Mouse (Mus musculus): ENCODE data around the gene Slc25a34. TPM values are rescaled to one million over a fixed set of nuclear protein-coding genes. Genes with fewer than 3 reads are reported as not detected.

Gene Slc25a34
- polyA plus RNA-seq, 1 experiment from 2014 or later: not detected

GRCm38 (mm10) chr4:141591547-141591946 is 32.1 kb downstream of the Slc25a34 start:
- 27% methylated on average over 3 of the region's 3 CpGs for WGBS
- H3K36me3 ChIP-seq (ENCODE audit: control insufficient read depth, insufficient read depth, low read length): no peaks in the 10 kb centered on the region

GRCm38 (mm10) chr4:141583919-141584318 is 39.7 kb downstream of the Slc25a34 start:
- DNase-seq (ENCODE audit: low spot score) (no peak), ATAC-seq (ENCODE audit: insufficient read depth, low FRiP score, low TSS enrichment) (no peak)
- Histone ChIP-seq H3K4me2 (ENCODE audit: low read depth) (no peak overlapping the region), H3K4me3 (ENCODE audit: low read depth, low read length) (no peak overlapping the region), H3K9me3 (ENCODE audit: control insufficient read depth, low read length) (no peaks in the 10 kb centered on the region), H3K27me3 (ENCODE audit: control insufficient read depth, insufficient read depth, low read length) (no peaks in the 10 kb centered on the region), H3K36me3 (ENCODE audit: control insufficient read depth, insufficient read depth, low read length) (no peaks in the 10 kb centered on the region; the same call in 1 of the 2 replicates), H3K4me1 (ENCODE audit: control insufficient read depth, insufficient read depth, low read length) (no peaks in the 10 kb centered on the region), H3K27ac (ENCODE audit: low read depth, low read length) (no peak overlapping the region), H3K9ac (ENCODE audit: low read length) (no peak overlapping the region)
- WGBS: 90% methylated on average over 8 of the region's 8 CpGs

More at GRCm38 (mm10) chr4:141591547-141591946, 32.1 kb downstream of the Slc25a34 start:
- H3K9me3 ChIP-seq (ENCODE audit: control insufficient read depth, low read length): no peaks in the 10 kb centered on the region
- H3K27ac ChIP-seq (ENCODE audit: low read depth, low read length): no peak overlapping the region
- no peak overlapping the region for H3K4me2 ChIP-seq (ENCODE audit: low read depth)
- H3K4me3 ChIP-seq (ENCODE audit: low read depth, low read length): no peak overlapping the region
- H3K27me3 ChIP-seq (ENCODE audit: control insufficient read depth, insufficient read depth, low read length): no peaks in the 10 kb centered on the region
- H3K9ac ChIP-seq (ENCODE audit: low read length): no peak overlapping the region
- ATAC-seq (ENCODE audit: insufficient read depth, low FRiP score, low TSS enrichment) (no peak), DNase-seq (ENCODE audit: low spot score) (peak; percentile 49)
- no peaks in the 10 kb centered on the region for H3K4me1 ChIP-seq (ENCODE audit: control insufficient read depth, insufficient read depth, low read length)

- 82% methylated on average over 13 of the region's 13 CpGs for WGBS
Measured at GRCm38 (mm10) chr4:141581051-141581450, 42.6 kb downstream of the Slc25a34 start.

GRCm38 (mm10) chr4:141578833-141579232 is 44.8 kb downstream of the Slc25a34 start:
- Histone ChIP-seq H3K9ac (ENCODE audit: low read length) (no peak overlapping the region), H3K4me2 (ENCODE audit: low read depth) (no peak overlapping the region), H3K36me3 (ENCODE audit: control insufficient read depth, insufficient read depth, low read length) (no peaks in the 10 kb centered on the region; the same call in 1 of the 2 replicates), H3K9me3 (ENCODE audit: control insufficient read depth, low read length) (no peaks in the 10 kb centered on the region), H3K27me3 (ENCODE audit: control insufficient read depth, insufficient read depth, low read length) (no peaks in the 10 kb centered on the region), H3K27ac (ENCODE audit: low read depth, low read length) (no peak overlapping the region), H3K4me1 (ENCODE audit: control insufficient read depth, insufficient read depth, low read length) (no peaks in the 10 kb centered on the region), H3K4me3 (ENCODE audit: low read depth, low read length) (no peak overlapping the region)
- no peak for DNase-seq (ENCODE audit: low spot score)
- ATAC-seq (ENCODE audit: insufficient read depth, low FRiP score, low TSS enrichment): no peak
- WGBS: 91% methylated on average over 3 of the region's 3 CpGs

More at GRCm38 (mm10) chr4:141581051-141581450, 42.6 kb downstream of the Slc25a34 start:
- no peak for DNase-seq (ENCODE audit: low spot score)
- H3K4me1 ChIP-seq (ENCODE audit: control insufficient read depth, insufficient read depth, low read length): no peaks in the 10 kb centered on the region
- H3K27me3 ChIP-seq (ENCODE audit: control insufficient read depth, insufficient read depth, low read length): no peaks in the 10 kb centered on the region
- no peak overlapping the region for H3K4me3 ChIP-seq (ENCODE audit: low read depth, low read length)
- H3K9ac ChIP-seq (ENCODE audit: low read length): no peak overlapping the region
- no peak for ATAC-seq (ENCODE audit: insufficient read depth, low FRiP score, low TSS enrichment)
- no peak overlapping the region for H3K27ac ChIP-seq (ENCODE audit: low read depth, low read length)
- no peaks in the 10 kb centered on the region; the same call in 1 of the 2 replicates for H3K36me3 ChIP-seq (ENCODE audit: control insufficient read depth, insufficient read depth, low read length)
- H3K4me2 ChIP-seq (ENCODE audit: low read depth): no peak overlapping the region
- H3K9me3 ChIP-seq (ENCODE audit: control insufficient read depth, low read length): no peaks in the 10 kb centered on the region

GRCm38 (mm10) chr4:141576877-141577276 is 46.7 kb downstream of the Slc25a34 start:
- no peaks in the 10 kb centered on the region for H3K9me3 ChIP-seq (ENCODE audit: control insufficient read depth, low read length)
- no peaks in the 10 kb centered on the region for H3K27me3 ChIP-seq (ENCODE audit: control insufficient read depth, insufficient read depth, low read length)
- H3K27ac ChIP-seq (ENCODE audit: low read depth, low read length): no peak overlapping the region
- no peaks in the 10 kb centered on the region; the same call in 1 of the 2 replicates for H3K36me3 ChIP-seq (ENCODE audit: control insufficient read depth, insufficient read depth, low read length)
- DNase-seq (ENCODE audit: low spot score) (peak; percentile 8), ATAC-seq (ENCODE audit: insufficient read depth, low FRiP score, low TSS enrichment) (no peak)
- no peaks in the 10 kb centered on the region for H3K4me1 ChIP-seq (ENCODE audit: control insufficient read depth, insufficient read depth, low read length)
- 95% methylated on average over 7 of the region's 7 CpGs for WGBS
- H3K4me2 ChIP-seq (ENCODE audit: low read depth): no peak overlapping the region
- no peak overlapping the region for H3K9ac ChIP-seq (ENCODE audit: low read length)
- H3K4me3 ChIP-seq (ENCODE audit: low read depth, low read length): no peak overlapping the region

- no peak for DNase-seq (ENCODE audit: low spot score)
Measured at GRCm38 (mm10) chr4:141576404-141576803, 47.2 kb downstream of the Slc25a34 start.

GRCm38 (mm10) chr4:141574789-141575702 is 48.6 kb downstream of the Slc25a34 start:
- H3K27me3 ChIP-seq (ENCODE audit: control insufficient read depth, insufficient read depth, low read length): no peaks in the 10 kb centered on the region
- H3K9ac ChIP-seq (ENCODE audit: low read length): no peak overlapping the region
- H3K9me3 ChIP-seq (ENCODE audit: control insufficient read depth, low read length): no peaks in the 10 kb centered on the region
- H3K4me1 ChIP-seq (ENCODE audit: control insufficient read depth, insufficient read depth, low read length): no peaks in the 10 kb centered on the region
- no peak overlapping the region for H3K27ac ChIP-seq (ENCODE audit: low read depth, low read length)
- H3K36me3 ChIP-seq (ENCODE audit: control insufficient read depth, insufficient read depth, low read length): no peaks in the 10 kb centered on the region; the same call in 1 of the 2 replicates
- ATAC-seq (ENCODE audit: insufficient read depth, low FRiP score, low TSS enrichment): peak; percentile 41; the same call in 1 of the 2 replicates
- no peak overlapping the region for H3K4me3 ChIP-seq (ENCODE audit: low read depth, low read length)
- peak; percentile 85 for DNase-seq (ENCODE audit: low spot score)
- WGBS: 46% methylated on average over 27 of the region's 27 CpGs
- H3K4me2 ChIP-seq (ENCODE audit: low read depth): no peak overlapping the region

More at GRCm38 (mm10) chr4:141576404-141576803, 47.2 kb downstream of the Slc25a34 start:
- Histone ChIP-seq H3K9me3 (ENCODE audit: control insufficient read depth, low read length) (no peaks in the 10 kb centered on the region), H3K4me3 (ENCODE audit: low read depth, low read length) (no peak overlapping the region), H3K4me1 (ENCODE audit: control insufficient read depth, insufficient read depth, low read length) (no peaks in the 10 kb centered on the region), H3K27me3 (ENCODE audit: control insufficient read depth, insufficient read depth, low read length) (no peaks in the 10 kb centered on the region), H3K9ac (ENCODE audit: low read length) (no peak overlapping the region), H3K4me2 (ENCODE audit: low read depth) (no peak overlapping the region), H3K36me3 (ENCODE audit: control insufficient read depth, insufficient read depth, low read length) (no peaks in the 10 kb centered on the region; the same call in 1 of the 2 replicates), H3K27ac (ENCODE audit: low read depth, low read length) (no peak overlapping the region)
- 88% methylated on average over 11 of the region's 11 CpGs for WGBS
- ATAC-seq (ENCODE audit: insufficient read depth, low FRiP score, low TSS enrichment): no peak

GRCm38 (mm10) chr4:141573359-141573966 is 50.2 kb downstream of the Slc25a34 start:
- Histone ChIP-seq H3K27ac (ENCODE audit: low read depth, low read length) (no peak overlapping the region), H3K9me3 (ENCODE audit: control insufficient read depth, low read length) (no peaks in the 10 kb centered on the region), H3K4me2 (ENCODE audit: low read depth) (no peak overlapping the region), H3K27me3 (ENCODE audit: control insufficient read depth, insufficient read depth, low read length) (no peaks in the 10 kb centered on the region), H3K9ac (ENCODE audit: low read length) (no peak overlapping the region), H3K4me1 (ENCODE audit: control insufficient read depth, insufficient read depth, low read length) (no peaks in the 10 kb centered on the region), H3K4me3 (ENCODE audit: low read depth, low read length) (no peak overlapping the region), H3K36me3 (ENCODE audit: control insufficient read depth, insufficient read depth, low read length) (no peaks in the 10 kb centered on the region; the same call in 1 of the 2 replicates)
- WGBS: 81% methylated on average over 6 of the region's 6 CpGs
- DNase-seq (ENCODE audit: low spot score): no peak
- ATAC-seq (ENCODE audit: insufficient read depth, low FRiP score, low TSS enrichment): no peak

All from neural tube, embryonic 11.5 days (tissue).